Mouse (Mus musculus) Patski (cell line): ENCODE data around the gene Adamtsl1. TPM values are rescaled to one million over a fixed set of nuclear protein-coding genes. Genes with fewer than 3 reads are reported as not detected.

Experiments used
- ATAC-seq: fragments of 100-300 bp; one replicate; pipeline ENCODE4 v1.8.0; 2021
- CTCF ChIA-PET: fragments of 350-600 bp; sonication (Branson Sonifier 250); formaldehyde crosslinking; loops from one replicate; lab custom pipeline; 2022; ENCODE audit warnings: inconsistent platforms; lab: Charles Lee
- POLR2A ChIA-PET: fragments of 350-600 bp; sonication (Branson Sonifier 250); formaldehyde crosslinking; loops from one replicate; lab custom pipeline; 2022; ENCODE audit warnings: antibody characterized with exemption, inconsistent platforms; lab: Charles Lee
- DNase-seq: peaks from one replicate; pipeline ENCODE4 v3.0.0-alpha.2; 2011; ENCODE audit warnings: low read depth, low spot score
- H3K27me3 ChIP-seq: fragments of 371-371 bp; one replicate; pipeline ENCODE4 v1.5.1; 2021
- CTCF ChIP-seq: fragments of 100-300 bp; IDR thresholded peaks from one replicate; pipeline ENCODE4 v1.5.1; 2021
- in situ Hi-C: fragments of 300-500 bp; cut with MboI; formaldehyde crosslinking; loops from 3 replicates; pipeline ENCODE4 v1.11.1; 2018; ENCODE audit warnings: low pct_unique_long_range_greater_than_20kb, mixed read lengths
- polyA plus RNA-seq: library from polyadenylated mRNA; unstranded; gene quantifications from one replicate; pipeline ENCODE4 v1.2.3, GENCODE M21; 2021

The Adamtsl1 gene
- polyA plus RNA-seq, 1 experiment from 2014 or later = not detected

GRCm38 (mm10) chr4:86045448-86045847, 531.5 kb downstream of the Adamtsl1 start:
- CTCF ChIA-PET = no interaction called here

GRCm38 (mm10) chr4:86045876-86046275, 531.9 kb downstream of the Adamtsl1 start:
- no peak for TF ChIP-seq CTCF
- H3K27me3 ChIP-seq = peaks cover 6% of the 10 kb centered on the region
- in situ Hi-C loops = no loop called here
- no peak for DNase-seq
- no peak for ATAC-seq
- ChIA-PET POLR2A (no interaction called here), CTCF (no interaction called here)

More at GRCm38 (mm10) chr4:86045448-86045847, 531.5 kb downstream of the Adamtsl1 start:
- POLR2A ChIA-PET = no interaction called here
- no peak for TF ChIP-seq CTCF
- peaks cover 1% of the 10 kb centered on the region for H3K27me3 ChIP-seq
- DNase-seq (no peak), ATAC-seq (no peak)
- in situ Hi-C loops = no loop called here

- TF ChIP-seq CTCF = no peak
- peaks cover 7% of the 10 kb centered on the region for H3K27me3 ChIP-seq
- DNase-seq (no peak), ATAC-seq (no peak)
- in situ Hi-C loops = no loop called here
- CTCF ChIA-PET = no interaction called here
- POLR2A ChIA-PET = no interaction called here
Observed at GRCm38 (mm10) chr4:86046881-86047280, 532.9 kb downstream of the Adamtsl1 start.

- ChIA-PET POLR2A (no interaction called here), CTCF (no interaction called here)
- no peak for ATAC-seq
- no peak for TF ChIP-seq CTCF
- peaks cover 26% of the 10 kb centered on the region for H3K27me3 ChIP-seq
- DNase-seq = no peak
- in situ Hi-C loops = no loop called here
Observed at GRCm38 (mm10) chr4:86053487-86054237, 539.7 kb downstream of the Adamtsl1 start.

- CTCF ChIA-PET = no interaction called here
Observed at GRCm38 (mm10) chr4:86060614-86061013, 546.6 kb downstream of the Adamtsl1 start.

GRCm38 (mm10) chr4:86068376-86068775, 554.4 kb downstream of the Adamtsl1 start:
- POLR2A ChIA-PET = no interaction called here
- CTCF ChIA-PET = no interaction called here
- DNase-seq = no peak
- H3K27me3 ChIP-seq = no peaks in the 10 kb centered on the region
- TF ChIP-seq CTCF = no peak
- ATAC-seq = no peak
- in situ Hi-C loops = no loop called here

More at GRCm38 (mm10) chr4:86060614-86061013, 546.6 kb downstream of the Adamtsl1 start:
- H3K27me3 ChIP-seq = peaks cover 16% of the 10 kb centered on the region
- TF ChIP-seq CTCF = no peak
- ATAC-seq (no peak), DNase-seq (no peak)
- in situ Hi-C loops = no loop called here
- POLR2A ChIA-PET = interaction anchor here (0.6 kb wide), 1 partner anchor 217 kb away, joined by 3 read pairs; no protein-coding TSS in a partner anchor

- no peak for ATAC-seq
- CTCF ChIA-PET = no interaction called here
- TF ChIP-seq CTCF = no peak
- in situ Hi-C loops = no loop called here
- no peaks in the 10 kb centered on the region for H3K27me3 ChIP-seq
- POLR2A ChIA-PET = no interaction called here
- no peak for DNase-seq
Observed at GRCm38 (mm10) chr4:86068875-86069718, 555.1 kb downstream of the Adamtsl1 start.

GRCm38 (mm10) chr4:86074871-86075270, 560.9 kb downstream of the Adamtsl1 start:
- ATAC-seq (no peak), DNase-seq (no peak)
- POLR2A ChIA-PET = no interaction called here
- CTCF ChIA-PET = interaction anchor here (1.2 kb wide), 2 partner anchors 12 to 19 kb away, joined by 3 read pairs; no protein-coding TSS in a partner anchor
- peaks cover 3% of the 10 kb centered on the region for H3K27me3 ChIP-seq
- in situ Hi-C loops = no loop called here
- no peak for TF ChIP-seq CTCF

GRCm38 (mm10) chr4:86077355-86077754, 563.4 kb downstream of the Adamtsl1 start:
- DNase-seq = no peak
- H3K27me3 ChIP-seq = peaks cover 3% of the 10 kb centered on the region
- POLR2A ChIA-PET = no interaction called here
- CTCF ChIA-PET = no interaction called here
- no peak for ATAC-seq
- TF ChIP-seq CTCF = no peak
- in situ Hi-C loops = no loop called here

- POLR2A ChIA-PET = no interaction called here
- ATAC-seq (no peak), DNase-seq (no peak)
- peaks cover 3% of the 10 kb centered on the region for H3K27me3 ChIP-seq
- in situ Hi-C loops = no loop called here
- CTCF ChIA-PET = no interaction called here
- no peak for TF ChIP-seq CTCF
Observed at GRCm38 (mm10) chr4:86077854-86078253, 563.9 kb downstream of the Adamtsl1 start.

GRCm38 (mm10) chr4:86087508-86087907, 573.5 kb downstream of the Adamtsl1 start:
- ChIA-PET POLR2A (no interaction called here), CTCF (no interaction called here)
- ATAC-seq (no peak), DNase-seq (no peak)
- peaks cover 6% of the 10 kb centered on the region for H3K27me3 ChIP-seq
- no peak for TF ChIP-seq CTCF
- in situ Hi-C loops = no loop called here
